Mouse (Mus musculus): ENCODE measurements at regions not wholly inside any gene's neighbourhood (a gene's known extent, or its start where the extent isn't known, plus 50 kb on each side); places are given as distances from the start of the nearest gene placed in this dataset.

DNA sequence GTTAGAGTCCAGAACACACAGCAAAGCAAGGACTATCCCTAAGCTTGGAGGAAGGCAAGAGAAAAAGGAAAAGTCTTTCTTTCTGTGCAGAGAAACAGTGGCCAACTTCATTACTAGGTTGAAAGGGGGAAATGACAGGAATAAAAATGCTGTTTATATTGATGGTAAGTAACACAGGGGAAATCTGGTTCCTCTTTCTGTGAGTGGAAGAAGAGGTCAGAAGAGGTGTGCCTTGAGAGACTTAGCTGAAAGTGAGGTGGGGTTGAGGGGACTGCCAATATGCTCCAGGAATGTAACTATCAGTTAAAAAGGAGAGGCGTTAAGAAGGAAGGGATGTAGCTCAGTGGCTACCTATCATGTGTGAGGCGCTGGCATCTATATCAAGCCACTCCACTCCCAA is 327.5 kb downstream of the Tex13c3 start:
- TF ChIP-seq CTCF (IDR thresholded peaks at IDR 0.05; ENCODE audit: extremely low read depth, insufficient read depth, low read length) (no peak), POLR2A (IDR thresholded peaks at IDR 0.05; ENCODE audit: extremely low read depth, insufficient read depth, low read length) (no peak)

All from cortical plate, adult 2 months (tissue).